Mouse (Mus musculus): ENCODE measurements around the gene Naa38.
A peak's percentile ranks its signal among the peaks of the same experiment; 100 is the strongest.

Gene Naa38

DNA sequence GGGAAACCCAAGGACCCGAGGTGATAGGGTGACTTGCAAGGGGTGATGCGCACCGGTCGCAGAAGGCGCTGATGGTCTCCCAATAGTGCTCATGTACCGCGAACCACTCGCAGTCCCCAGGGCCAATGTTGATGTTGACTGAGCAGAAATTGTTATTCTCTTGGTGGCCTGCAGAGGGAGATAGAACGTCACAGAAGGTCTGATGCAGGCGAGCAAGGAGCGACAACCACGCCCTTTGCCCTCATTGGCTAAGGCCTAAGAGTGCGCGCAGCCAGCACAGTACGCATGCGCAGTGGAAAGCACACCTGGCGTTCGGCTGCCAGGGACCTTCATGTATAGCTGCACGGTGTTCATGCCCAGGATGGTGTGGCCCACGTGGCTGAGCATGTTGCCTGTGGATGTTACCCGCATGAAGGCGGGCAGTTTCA, 5.9 kb downstream of the Naa38 start:
- DNase-seq, result peak; percentile 95 to 96

DNA sequence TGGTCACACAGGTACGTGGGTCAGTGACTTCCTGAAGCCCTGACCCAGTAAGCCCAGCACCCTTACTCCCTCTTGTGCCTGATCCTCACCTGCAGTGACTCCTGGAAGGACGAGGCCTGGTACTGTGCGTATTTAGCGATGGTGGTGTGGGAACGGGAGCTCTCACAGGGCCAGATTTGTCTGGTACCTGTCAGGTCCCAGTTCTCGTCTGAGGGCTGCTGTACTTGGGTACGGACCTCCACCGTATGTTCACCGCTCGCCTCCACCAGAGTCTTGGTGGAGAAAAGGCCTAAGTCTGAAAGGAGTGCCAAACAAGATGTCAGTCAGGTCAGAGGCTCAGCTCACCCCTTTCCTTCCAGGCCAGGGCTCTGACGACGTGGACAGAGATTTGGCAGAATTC, 6.7 kb downstream of the Naa38 start:
- peak in 1 of 2 experiments; percentile 26 for DNase-seq

DNA sequence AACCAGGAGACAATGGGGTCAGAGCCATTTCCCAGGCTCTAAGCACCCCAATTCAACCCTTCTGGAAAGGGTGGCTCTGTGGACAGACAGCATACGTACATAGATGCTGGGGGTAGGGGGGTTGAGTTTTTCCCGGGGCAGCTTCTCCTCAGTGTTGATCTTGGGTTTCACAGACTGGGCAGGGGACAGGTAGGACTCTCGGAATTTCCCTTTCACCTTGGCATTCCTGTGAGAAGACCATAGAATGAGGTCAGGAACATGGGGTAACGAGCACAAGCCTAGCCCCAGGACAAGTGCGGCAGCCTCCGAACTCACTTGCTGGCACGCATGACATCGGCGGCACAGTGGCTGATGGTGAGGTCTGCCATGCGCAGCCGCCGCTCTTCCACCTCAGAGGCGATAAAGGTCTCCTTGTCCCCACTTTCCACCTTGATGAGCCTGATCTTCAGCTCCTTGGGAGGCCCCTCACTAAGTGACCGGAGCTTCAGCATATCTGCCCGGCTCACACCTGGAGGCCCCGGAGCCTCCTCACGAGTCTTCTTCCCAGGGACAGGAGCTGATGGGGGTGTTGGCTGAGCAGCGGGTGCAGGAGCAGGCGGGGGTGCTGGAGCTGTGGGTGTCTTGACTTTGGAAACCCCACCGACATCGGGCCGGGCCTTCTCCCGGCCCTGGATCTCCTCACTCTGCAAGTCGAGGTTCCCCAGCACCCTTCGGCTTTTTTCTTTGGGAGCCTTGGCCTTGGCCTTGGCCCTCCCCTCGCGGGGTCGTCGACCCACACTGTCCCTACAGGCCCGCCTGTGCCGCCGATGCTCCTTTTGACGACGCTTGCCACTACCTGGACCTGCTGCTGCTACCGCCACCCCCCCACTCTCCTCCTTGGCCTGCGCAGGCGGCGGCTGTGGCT, 8.7 kb downstream of the Naa38 start:
- peak; percentile 28 to 36 for DNase-seq

DNA sequence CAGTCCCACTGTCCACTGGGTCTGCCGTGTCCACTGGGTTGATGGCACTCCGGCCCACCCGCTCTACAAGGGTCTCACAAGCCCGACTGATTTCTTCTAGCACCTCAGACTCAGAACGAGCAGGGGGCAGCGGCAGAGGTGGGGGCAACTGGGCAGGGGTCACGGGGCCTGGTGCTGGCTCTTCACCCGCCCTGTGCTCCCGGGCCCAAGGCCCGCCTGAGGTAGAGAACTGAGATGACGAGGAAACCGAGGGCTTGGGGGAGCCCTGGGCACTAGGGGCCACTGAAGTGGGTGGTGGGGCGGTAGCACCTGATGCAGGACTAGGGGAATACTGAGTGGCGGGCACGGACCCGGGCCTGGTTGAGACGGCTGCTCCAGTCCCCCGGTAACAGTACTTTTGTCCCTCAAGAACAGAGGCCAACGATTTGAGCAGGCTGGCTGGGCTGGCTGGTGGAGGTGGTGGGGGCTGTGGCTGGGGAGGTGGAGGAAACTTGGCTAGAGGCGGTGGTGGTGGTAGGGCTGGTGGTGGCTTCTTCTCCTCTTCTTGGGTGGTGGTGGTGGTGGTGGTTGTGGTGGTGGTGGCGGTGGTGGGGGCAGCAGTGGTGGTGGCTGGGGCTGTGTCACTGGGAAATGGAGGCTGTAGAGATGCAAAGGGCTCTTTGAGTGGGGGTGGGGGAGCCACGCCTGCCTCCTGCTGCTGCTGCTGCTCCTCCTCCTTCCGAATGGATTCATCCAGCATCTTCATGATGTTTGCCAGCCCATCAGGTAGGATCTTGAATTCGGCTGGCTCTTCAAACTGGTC, 9.5 kb downstream of the Naa38 start:
- peak in 1 of 2 experiments; percentile 24 for DNase-seq

DNA sequence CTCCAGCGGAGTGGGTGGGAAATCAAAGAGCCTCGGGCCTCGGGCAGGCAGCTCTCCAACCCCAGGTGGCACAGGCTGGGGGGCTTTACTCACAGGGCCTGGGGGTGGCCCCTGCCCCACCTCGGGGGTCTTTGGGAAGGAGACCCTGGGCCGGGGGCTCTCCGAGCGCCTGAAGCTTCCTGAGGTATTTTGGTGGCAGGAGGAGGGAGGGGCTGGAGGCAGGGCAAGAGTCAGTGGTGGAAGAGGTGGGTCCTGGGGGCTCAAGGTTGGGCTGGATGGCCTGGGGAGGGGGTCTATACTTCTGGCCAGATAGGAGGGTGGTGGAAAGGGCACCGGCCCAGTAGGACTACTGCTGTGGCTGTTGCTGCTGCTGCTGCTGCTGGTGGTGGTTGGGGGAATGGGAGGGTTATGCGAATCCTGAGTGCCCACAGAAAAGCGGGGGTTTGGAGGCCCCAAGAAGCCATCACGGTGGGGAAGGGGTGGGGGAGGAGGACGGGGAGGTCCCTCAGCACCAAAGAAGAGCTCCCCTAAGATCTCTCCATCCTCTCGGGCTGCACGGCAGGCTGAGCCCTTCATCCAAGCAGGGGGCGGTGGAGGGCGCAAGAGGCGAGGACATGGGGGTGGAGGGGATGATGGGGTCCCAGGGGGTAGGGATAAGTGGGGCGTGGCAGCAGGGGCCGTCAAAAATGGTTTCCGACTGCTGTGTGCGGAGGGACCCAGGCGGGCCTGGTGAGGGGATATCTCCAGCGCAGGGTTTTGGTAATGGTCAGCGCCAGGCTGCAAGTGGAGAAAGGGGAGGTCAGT, 10.3 kb downstream of the Naa38 start:
- no peak for DNase-seq

DNA sequence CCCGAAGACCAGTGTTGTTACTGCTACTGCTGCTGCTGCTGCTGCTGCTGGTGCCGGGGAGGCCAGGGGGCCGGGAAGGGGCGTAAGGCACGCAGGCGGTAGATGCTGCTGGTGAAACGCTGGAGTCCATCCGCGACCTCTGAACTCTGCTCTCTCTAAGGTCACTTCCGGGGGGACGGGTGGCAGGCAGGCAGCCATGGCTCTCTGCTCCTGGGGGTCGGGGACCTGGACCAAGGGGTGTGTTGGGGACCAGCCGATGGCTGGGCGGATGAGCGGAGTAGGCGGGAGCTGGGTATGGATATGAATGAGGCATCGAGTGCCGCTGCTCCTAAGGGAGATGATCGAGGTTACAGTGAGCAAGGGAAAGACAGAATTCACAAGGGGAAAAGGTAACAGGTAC, 11.0 kb downstream of the Naa38 start:
- no peak for DNase-seq

DNA sequence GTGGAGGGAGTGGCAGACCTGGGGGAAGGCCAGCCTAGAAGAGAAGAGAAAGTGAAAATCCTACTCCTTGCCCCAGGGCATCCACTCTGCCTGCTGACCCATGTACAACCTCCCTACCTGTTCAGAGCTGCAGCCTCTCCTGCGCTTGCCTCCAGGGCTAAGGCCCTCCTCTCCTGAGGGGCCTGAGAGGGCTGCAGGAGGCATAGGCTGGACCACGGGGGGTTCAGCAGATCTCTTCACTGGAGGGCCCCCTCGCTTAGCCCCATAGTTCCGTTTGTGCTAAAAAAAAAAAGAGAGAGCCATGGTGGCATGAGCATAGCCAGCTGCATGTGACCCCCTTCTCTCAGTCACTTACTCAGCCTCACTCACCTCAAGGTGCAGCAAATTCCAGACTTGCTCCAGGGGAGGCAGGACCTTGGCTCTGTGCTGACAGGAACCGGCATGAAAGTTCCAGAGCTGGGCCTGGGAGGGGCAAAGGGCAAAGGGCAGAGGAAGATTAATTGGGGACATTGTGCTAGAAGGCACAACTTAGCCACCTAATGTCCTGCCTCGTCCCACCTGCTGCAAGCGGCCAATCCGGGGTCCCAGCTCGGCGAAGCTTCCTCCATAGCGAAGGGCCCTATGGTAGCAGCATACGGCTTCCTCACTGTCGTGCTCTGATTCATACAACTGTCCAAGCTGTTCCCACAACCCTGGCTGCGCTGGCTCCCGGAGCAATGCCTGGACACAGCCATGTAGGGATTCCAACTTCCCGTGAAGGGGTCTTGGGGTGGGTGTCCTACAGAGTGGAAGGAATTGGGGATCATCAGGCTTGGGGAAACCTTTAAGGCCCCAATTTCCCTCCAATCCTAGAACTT, 11.8 kb downstream of the Naa38 start:
- DNase-seq, result no peak

DNA sequence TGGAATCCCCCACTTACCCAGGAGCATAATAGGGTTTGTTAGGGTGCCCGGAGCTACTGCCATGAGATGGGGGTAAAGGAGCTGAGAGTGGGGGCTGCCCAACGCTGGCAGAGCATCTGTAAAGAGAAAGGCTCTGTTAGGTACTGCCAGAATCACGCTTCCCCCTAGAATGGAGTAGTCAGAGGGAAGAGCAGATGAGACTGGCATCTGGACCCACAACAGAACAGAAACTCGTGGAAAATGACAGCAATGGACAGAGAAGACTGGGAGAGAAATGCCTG, 12.4 kb downstream of the Naa38 start:
- no peak for DNase-seq

DNA sequence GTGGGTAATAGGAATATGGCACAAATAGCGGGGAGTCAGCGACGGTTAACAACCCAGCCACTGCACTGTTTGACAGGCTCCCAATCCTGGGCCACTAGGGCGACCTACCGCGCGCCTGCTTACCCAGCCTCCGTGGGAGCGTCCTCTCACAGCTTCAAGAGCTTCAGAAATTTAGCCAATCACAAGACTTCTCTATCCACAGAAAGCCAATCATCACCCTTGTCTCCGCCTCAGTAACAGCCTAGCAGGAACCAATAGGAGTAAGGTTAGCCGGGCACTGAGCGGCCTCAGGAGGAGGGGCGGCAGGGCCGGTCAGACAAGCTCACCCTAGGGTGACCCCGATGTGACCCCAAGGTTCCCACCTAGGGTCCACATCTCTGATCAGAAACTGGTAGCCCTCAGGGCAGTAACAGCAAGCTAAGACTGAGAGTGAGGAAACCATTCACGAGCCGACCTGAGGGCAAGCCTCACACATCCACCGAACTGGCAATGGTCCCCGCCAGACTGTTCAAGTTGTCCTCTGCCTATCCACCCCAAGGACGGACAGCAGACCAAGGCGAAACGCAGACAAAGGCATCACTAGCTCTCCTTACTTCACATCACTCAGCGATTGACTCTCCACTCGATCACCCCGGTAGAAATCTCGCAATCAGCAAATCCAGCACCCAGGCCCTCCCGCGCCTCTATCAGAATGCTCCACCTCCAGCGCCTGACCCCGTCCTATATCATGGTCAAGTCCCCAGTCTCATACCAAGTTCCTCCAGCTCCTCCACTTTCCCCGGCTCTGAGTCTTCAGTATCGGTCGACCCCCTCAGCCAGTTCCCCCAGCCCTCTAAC, 13.5 kb downstream of the Naa38 start:
- DNase-seq, result peak; percentile 85

DNA sequence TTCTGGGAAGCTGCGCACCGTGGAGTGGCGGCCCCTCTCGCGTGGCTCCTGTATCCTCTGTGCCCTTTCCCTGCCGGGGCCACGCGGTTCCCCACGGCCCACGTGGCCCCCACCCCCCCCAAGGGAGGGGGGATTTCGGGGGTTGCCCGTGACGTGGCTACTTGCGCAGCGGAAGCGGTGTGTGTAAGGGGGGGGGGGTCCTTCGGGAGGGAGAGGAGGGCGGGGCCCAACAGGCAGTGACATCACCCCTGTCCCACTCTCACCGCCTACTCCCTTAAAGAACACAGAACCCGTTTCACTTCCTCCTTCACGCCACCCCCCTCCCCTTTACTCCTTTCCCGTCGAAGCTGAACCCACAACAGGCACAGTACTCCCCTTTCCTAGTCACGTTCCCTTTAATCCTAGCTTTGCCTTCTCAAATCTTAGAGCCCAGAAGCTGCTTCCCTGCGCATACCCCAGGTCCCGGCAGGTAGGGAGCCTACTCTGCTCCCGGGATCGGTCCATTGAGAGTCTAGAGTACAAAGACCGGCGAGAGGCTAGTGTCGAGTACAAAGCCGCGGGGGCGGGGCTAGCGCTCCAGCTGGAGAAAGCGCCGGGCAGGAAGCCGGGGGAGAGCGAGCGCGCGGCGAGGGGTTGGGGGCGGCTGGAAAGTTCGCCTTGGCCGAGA, 14.2 kb downstream of the Naa38 start:
- DNase-seq, result peak; percentile 88 to 90

DNA sequence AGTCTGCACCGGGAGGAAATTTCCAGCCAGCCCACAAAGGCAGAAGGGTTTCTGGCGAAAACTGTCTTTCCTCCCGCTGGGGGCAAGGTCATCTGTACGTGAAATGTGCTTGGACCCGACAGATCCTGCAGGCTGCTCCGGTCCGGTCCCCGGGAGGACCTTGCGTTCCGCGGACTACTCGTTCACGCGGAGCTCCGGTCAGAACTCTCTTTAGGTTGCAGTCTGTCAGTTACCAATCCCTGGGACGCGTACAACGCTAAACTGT, 14.7 kb downstream of the Naa38 start:
- no peak for DNase-seq

DNA sequence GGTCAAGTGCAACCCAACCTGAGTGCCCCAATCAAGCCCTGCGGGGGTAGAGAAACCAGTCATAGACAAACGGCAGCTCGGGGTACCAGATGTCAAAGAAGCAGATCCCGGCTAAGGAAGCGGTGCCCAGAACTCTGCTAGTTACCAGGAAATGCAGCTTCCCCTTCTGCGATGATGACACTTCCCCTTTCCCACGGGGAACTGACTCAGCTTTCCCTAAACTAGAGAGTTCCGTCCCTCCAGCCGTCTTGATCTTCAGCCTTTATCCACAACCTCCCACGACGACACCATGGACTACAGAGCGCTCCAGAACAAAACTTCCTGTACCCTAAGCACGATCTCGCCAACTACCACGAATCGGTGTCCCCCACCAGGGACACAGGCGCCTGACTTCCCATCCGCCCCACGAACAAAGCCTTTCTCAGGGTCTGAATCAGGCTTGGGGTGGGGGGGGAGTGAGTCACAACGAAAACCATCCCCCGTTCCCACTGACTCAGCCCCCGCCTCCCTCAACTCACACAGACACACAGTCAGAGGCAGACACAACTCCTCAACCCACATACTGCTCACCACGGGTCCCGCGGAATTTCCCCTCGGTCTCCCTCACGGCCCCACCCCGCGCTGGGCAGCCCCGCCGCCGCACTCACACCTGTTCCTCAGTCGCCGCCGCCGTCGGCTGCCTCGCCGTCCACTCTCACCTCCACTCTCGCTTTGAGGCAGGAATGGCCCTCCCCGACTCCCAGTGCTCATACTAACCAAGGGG, 15.2 kb downstream of the Naa38 start:
- DNase-seq, result peak; percentile 59 to 69

DNA sequence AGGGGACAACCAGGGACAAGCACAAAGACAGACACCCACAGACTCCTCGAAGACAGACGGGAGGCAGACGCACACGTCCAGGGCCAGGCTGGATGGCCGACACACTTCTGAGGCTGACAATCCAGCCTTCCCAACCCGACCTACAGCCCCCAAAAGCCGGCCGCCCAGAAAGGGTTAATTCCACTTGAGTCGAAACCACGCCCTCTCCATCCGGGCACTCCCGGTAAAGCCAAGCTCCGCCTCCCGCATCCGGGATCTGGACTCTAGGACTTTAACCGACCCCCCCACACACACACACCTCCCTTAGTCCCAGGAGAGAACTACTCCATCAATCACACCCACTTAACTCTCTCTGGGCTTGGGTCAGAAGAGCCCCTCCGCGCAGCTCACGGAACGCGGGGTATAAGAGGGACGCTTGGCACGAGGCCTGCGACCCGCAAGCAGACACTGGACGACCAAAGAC, 15.8 kb downstream of the Naa38 start:
- peak; percentile 99 to 100 for DNase-seq

DNA sequence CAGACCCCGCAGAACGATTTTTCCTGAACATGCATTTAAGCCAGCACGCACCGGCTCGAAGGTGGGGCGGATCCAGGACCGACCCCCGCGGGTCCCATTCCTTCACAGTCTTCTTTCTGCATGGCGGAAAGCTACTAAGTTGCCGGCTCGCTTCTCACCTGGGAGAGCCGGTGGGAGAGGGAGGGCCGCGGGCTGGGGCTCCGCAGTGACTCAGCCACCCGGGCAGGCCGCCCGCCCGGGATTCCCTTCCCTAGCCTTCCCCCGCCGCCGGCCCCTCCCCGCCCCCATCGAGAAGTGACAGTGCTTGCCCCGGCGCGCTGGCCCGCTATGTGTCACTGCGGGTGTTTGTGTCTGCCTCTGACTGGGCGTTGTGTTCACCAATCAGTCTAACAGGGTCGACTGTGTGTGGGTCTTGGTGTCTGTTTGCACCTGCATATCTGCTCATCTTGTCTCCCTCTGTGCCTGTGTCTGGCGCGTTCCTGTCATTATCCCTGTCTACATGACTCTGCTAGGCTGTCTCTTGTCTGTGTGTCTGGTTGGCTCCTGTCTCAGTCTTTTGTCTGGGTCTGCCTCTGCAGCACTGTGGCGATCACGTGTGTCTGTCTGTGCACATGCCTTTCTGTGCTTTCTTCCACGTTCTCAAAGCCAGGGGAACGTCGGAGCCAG, 16.4 kb downstream of the Naa38 start:
- peak; percentile 75 to 78 for DNase-seq

DNA sequence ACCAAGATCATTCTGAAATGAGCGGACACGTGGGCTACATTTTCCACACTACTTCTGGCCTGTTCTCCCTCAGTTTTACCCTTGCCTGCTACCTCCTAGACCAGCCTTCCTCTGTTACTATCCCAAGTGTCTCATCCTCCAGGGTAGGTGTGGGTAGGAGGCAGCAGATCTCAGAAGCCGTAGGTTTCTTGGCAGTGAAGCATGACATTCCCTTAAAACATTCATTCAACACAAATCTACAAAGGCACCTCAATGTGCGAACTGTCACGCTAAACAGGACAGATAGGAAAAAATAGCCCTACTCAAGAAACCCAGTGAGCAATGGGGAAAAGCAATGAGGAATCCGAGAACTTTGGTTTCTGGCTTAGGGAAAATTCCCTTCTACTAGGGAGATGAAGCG, 17.3 kb downstream of the Naa38 start:
- peak in 1 of 2 experiments; percentile 11 for DNase-seq

DNA sequence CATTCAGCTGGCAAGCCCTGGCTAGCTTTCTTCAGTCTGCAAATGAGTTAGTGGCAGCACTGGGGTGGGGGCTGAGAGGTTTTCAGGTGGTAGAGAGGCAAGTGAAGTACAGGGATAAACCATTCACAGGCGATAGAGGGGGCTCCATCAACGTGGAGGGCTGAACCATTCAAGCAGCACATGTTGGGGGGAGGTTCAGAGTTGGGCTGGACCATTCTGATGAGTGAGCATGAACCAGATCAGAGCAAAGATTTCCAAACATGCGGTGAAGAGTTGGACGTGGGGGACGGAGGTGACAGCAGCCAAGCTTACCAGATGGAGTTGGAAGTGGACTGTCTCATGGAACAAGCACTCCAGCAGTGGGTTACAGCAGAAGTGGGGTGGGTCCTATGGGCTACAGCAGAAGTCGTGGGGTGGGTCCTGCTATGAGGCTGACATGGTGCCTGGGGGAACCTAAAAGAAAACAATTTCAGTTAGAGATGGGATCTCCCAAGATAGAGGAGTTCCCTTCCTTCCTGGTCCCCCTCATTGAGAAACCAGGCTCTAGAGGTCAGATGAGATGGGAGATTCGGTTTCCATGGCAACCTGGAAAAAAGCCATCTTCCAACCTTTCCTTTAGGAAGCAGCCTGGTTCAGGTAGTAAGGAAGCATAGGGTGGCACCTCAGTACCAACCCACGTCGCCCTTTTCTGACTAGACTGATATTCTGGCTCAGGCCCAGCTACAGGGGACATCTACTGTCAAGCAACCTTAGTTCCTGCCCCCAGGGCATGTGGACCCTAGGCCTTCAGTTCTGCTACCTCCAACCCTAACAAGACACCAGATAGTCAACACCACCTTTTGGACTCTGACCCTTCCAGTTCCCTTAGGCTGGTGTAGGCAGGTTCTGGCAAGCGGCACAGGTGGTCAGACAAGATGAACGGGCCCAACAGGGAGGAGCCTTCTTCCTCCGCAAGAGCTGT, 18.2 kb downstream of the Naa38 start, which contains the start of gene Kdm6b:
Kdm6b (minus strand) TSS at position 455 of the 961 bp plus-strand sequence.
- DNase-seq, result peak; percentile 86 to 92

DNA sequence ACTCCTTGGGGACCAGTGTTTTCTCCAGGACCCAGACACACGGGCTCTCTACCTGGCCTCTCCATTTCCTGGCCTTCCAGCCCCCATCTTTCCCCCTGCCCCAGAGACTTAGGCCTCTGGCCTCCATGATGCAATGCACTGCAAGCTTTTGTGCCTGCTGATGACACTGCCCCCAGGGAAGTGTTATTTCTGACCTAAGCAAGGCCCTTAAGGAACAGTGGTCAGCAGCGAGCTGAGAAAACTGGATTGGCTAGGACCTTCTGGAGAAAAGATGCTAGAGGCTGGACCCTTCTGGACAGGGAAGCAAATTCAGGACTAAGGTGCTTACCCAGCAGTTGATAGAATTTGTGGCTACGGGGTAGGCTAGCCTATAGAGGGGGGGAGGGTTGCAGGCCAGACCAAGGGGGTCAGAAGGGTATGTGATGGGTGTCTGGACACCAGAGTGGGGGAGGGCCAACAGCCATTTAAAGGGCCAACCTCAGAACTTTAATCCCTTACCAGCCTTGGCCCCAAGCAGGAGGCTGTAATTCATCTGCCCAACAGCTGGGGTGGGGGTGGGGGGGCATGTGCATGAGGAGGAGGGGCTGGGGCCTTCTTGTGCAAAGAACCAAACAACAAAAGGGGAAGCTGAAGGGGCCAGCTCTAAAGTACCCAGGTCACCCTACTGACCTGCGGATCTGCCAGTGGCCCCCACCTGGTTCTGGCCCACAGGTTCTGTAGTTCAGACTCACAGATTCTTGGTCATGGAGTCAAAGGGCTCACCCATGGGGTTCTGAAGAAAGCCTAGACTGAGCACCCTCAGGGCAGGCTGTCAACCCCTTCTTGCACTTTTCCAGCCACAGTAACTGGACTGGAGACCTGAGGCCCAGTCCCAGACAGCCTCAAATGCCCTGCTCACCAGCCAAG, 19.4 kb downstream of the Naa38 start:
- DNase-seq, result peak; percentile 34

Measured in cerebellum, postnatal 10 days (tissue).